Mouse (Mus musculus) colon, adult 2 months (tissue): Measurements from ENCODE around the gene Abhd17b. TPM values are rescaled to one million over a fixed set of nuclear protein-coding genes. Genes with fewer than 3 reads are reported as not detected.

Source experiments
- polyA plus RNA-seq: library from polyadenylated mRNA; depleted of rRNA; stranded (reverse); fragments of >200 nt; gene quantifications from 2 replicates; pipeline ENCODE4 v1.2.3, GENCODE M21; 2012; rRNA removed

The Abhd17b gene
- polyA plus RNA-seq: 25.8 and 28.5 TPM in 2 replicates

GRCm38 (mm10) chr19:21653172-21653981 is at the start of gene Abhd17b:
TSS of gene Abhd17b (plus strand) at chr19:21653185.

GRCm38 (mm10) chr19:21652285-21653171 is 457 bp upstream of the Abhd17b start, which contains the start of gene 1110059E24Rik:
TSS of gene 1110059E24Rik (minus strand) at chr19:21652976.

Other genes with a start within 250 kb of the Abhd17b start
- gene Gda, start 179.7 kb upstream of the Abhd17b start, polyA plus RNA-seq: 9.8 and 14.5 TPM in 2 replicates
- gene 1110059E24Rik, start 209 bp upstream of the Abhd17b start, polyA plus RNA-seq: 3.0 and 3.5 TPM in 2 replicates
- gene Cemip2, start 125.2 kb downstream of the Abhd17b start, polyA plus RNA-seq: 5.0 and 5.4 TPM in 2 replicates